Mouse (Mus musculus) intestine, postnatal 0 days (tissue): ENCODE data around the gene Mical2. TPM values are rescaled to one million over a fixed set of nuclear protein-coding genes. Genes with fewer than 3 reads are reported as not detected.

Experiments used
- ATAC-seq: fragments of 200-750 bp; cut with Nextera tagmentation; 2 replicates; pipeline ENCODE4 v1.8.0; 2017; ENCODE audit warnings: mild to moderate bottlenecking, moderate TSS enrichment, moderate library complexity
- H3K27ac ChIP-seq: fragments of 300-500 bp; sonication (generic); 2 replicates; pipeline ENCODE4 v1.5.1; 2014; ENCODE audit warnings: mild to moderate bottlenecking, low read depth, low read length, moderate library complexity
- H3K27me3 ChIP-seq: fragments of 300-500 bp; sonication (generic); replicated peaks from 2 replicates; pipeline ENCODE4 v1.6.1; 2014; ENCODE audit warnings: low read length, mixed read lengths; ENCODE audit not compliant: control insufficient read depth, insufficient read depth
- H3K36me3 ChIP-seq: fragments of 300-500 bp; sonication (generic); 2 replicates; pipeline ENCODE4 v1.6.1; 2014; ENCODE audit warnings: mild to moderate bottlenecking, moderate library complexity; ENCODE audit not compliant: control insufficient read depth, insufficient read depth
- H3K4me1 ChIP-seq: fragments of 300-500 bp; sonication (generic); replicated peaks from 2 replicates; pipeline ENCODE4 v1.6.1; 2014; ENCODE audit warnings: antibody characterized with exemption, low read length, mixed read lengths; ENCODE audit not compliant: control insufficient read depth, insufficient read depth
- H3K4me2 ChIP-seq: fragments of 300-500 bp; sonication (generic); replicated peaks from 2 replicates; pipeline ENCODE4 v1.6.1; 2014; ENCODE audit warnings: low read depth, mild to moderate bottlenecking, moderate library complexity
- H3K4me3 ChIP-seq: fragments of 300-500 bp; sonication (generic); 2 replicates; pipeline ENCODE4 v1.5.1; 2014; ENCODE audit warnings: low read depth, low read length
- H3K9ac ChIP-seq: fragments of 300-500 bp; sonication (generic); 2 replicates; pipeline ENCODE4 v1.6.1; 2014; ENCODE audit warnings: mild to moderate bottlenecking, low read depth, low read length
- H3K9me3 ChIP-seq: fragments of 300-500 bp; sonication (generic); 2 replicates; pipeline ENCODE4 v1.6.1; 2016; ENCODE audit warnings: mixed run types; ENCODE audit not compliant: control insufficient read depth
- CTCF ChIP-seq: sonication (generic); IDR thresholded peaks from 2 replicates; pipeline ENCODE4 v1.5.1; 2016; ENCODE audit warnings: low read depth, mild to moderate bottlenecking, control low read depth, antibody characterized with exemption, moderate library complexity
- WGBS: fragments of 180-500 bp; shearing (Covaris S2); extraction: QIAGEN DNeasy Blood & Tissue Kit; methylation state at CpG from one replicate; pipeline ENCODE4 v1.1.7; 2014; 5-methylcytosine and 5-hydroxymethylcytosine counted together
- polyA plus RNA-seq: library from polyadenylated mRNA; unstranded; fragments of >200 nt; fragmentation: Nextera tagmentation; extraction: Ambion mirVana; gene quantifications from 2 replicates; pipeline ENCODE4 v1.2.1, GENCODE M21; 2015

The Mical2 gene
- polyA plus RNA-seq, 1 experiment from 2014 or later = 13.0 TPM

DNA sequence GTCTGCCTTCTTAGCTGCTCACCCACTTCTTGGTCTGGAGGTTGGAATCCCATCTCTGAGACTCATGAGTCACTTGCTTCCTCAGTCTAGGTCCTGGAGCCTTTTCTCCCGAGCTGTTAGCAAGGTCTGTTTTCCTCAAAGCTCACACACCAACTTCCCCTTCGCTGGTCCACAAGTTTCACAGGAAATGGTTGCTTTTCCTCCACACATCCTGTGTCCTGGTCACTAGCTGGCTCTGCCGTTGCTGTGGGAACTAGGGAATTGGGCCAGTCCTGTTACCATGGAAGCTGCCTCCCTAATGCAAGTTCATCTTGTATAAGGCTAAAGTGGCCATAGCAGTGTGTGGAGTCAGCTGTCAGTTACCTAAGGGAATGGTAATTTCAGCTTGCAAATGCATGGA, 12.2 kb downstream of the Mical2 start:
- H3K4me3 ChIP-seq = no peak overlapping the region
- no peak for ATAC-seq
- no peak overlapping the region for H3K9ac ChIP-seq
- H3K27me3 ChIP-seq = no peaks in the 10 kb centered on the region
- no peak overlapping the region for H3K4me2 ChIP-seq
- H3K36me3 ChIP-seq = peaks cover 9% of the 10 kb centered on the region; the same call in 1 of the 2 replicates
- peak overlapping the region; percentile 28; the same call in 1 of the 2 replicates for H3K27ac ChIP-seq
- peaks cover 11% of the 10 kb centered on the region; the same call in 1 of the 2 replicates for H3K4me1 ChIP-seq
- H3K9me3 ChIP-seq = no peaks in the 10 kb centered on the region
- no peak for TF ChIP-seq CTCF
- WGBS = 42% methylated on average over 3 of the region's 3 CpGs

DNA sequence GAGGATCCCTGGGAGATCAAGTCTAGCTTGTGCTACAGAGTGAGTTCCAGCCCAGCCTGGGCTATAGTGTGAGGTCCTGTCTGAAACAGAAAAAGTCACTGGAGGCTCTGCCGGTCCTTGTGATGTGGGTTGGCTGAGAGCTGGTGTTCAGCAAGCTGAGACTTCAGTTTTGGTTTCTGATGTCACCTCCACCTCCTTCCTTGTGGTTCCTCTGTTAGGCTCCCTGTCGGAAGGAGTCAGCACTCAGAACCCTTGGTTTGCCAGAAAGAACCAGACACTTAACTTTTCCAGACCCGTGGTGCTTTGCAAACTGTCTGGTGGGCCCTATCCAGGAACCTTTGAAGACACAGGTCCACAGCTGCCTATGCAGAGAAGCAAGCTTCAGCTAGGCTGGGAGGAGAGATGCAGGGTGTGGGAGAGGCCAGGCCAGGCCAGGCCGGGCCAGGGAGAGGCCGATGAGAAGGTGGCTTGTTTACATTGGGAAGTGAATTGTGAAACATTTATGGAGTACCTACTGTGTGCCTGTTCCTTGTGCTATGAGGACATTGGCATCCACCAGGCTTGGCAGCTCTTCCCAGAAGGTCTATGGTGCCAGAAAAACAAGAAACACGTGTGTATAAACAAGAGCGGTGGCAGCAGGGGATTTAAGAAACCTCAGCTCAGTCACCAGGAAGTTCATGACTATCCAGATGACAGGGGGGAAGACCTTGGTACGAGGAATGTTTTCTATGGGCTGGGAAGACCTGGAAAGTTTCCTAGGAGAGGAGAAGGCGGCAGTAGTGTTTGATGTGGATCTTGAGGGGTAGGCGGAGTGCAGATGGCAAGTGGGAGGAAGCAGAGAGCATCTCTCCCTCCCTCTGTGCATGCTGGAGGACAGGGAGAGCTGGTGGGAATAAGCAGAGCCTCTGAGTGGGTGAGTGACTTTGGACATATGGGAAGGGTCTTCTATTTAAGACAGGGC, 13.4 kb downstream of the Mical2 start:
- Histone ChIP-seq H3K27me3 (no peaks in the 10 kb centered on the region), H3K27ac (peak overlapping the region; percentile 50; the same call in 1 of the 2 replicates), H3K4me2 (no peak overlapping the region), H3K9ac (0 out of 2 replicates have a peak overlapping the region, but pooled peaks have one; percentile 7), H3K4me3 (no peak overlapping the region), H3K9me3 (no peaks in the 10 kb centered on the region), H3K36me3 (peaks cover 9% of the 10 kb centered on the region; the same call in 1 of the 2 replicates), H3K4me1 (peaks cover 11% of the 10 kb centered on the region; the same call in 1 of the 2 replicates)
- WGBS = 49% methylated on average over 10 of the region's 10 CpGs
- no peak for TF ChIP-seq CTCF
- peak; percentile 58 for ATAC-seq

DNA sequence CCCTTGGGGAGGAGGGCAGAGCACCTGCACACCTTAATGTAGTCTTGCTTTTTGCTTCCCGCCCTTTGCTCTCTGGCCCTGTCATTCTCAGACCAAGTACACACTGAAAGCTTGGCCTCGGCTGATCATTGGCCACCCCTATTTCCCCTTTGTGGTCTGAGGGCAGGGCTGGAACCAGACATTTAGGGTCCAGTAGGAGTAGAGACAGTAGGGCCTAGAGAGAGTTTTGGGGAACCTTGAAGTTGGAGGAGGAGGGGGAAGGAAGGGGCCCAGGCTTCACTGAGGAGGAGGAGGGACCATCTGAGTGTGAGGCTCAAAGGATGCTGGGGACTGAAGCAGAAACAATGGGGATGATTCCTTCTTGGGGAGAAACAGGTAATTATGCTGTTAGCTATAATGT, 15.1 kb downstream of the Mical2 start:
- no peak for TF ChIP-seq CTCF
- no peak overlapping the region; the same call in 1 of the 2 replicates for H3K9ac ChIP-seq
- no peak for ATAC-seq

DNA sequence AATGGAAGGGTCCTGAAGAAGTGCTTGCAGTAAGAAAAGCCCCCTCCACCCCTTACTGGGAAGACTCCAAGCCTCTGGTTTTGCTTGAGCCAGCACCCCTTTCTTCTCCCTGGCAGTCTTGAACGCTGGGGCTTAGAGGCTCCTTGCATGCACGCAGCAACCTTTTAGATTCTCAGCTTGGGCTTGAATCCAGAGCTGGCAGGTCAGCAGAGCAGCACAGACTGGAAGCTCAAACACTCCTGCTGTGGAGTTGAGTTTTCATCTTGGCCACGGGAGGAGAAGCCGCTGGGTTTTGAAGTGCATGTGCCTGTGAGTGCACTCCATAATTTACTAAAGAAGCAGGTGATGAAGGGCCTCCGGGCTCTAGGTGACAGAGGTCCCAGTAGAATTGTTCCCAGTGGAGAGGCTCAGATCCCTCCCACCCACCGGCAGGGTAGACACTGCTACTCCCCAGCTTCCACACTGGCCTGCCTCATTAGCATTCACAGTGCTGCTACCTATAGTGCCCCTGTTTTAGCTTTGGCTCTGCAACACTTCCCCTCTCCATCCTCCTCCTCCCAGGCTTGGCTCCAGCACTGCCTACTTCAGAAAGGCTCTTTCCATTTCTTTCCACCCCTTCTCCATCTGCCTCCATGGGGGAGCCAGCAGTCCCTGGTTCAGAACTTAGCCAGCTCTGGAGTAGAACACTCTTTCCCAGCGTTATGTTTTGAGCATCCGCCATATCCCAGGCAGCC, 15.7 kb downstream of the Mical2 start:
- Histone ChIP-seq H3K36me3 (peaks cover 3% of the 10 kb centered on the region; the same call in 1 of the 2 replicates), H3K9ac (no peak overlapping the region), H3K4me1 (peaks cover 12% of the 10 kb centered on the region; the same call in 1 of the 2 replicates), H3K27ac (no peak overlapping the region), H3K4me3 (no peak overlapping the region), H3K9me3 (no peaks in the 10 kb centered on the region), H3K27me3 (no peaks in the 10 kb centered on the region), H3K4me2 (no peak overlapping the region)
- no peak for TF ChIP-seq CTCF
- ATAC-seq = no peak
- WGBS = 72% methylated on average over 8 of the region's 8 CpGs

More for the DNA sequence above, 15.1 kb downstream of the Mical2 start:
- peaks cover 3% of the 10 kb centered on the region; the same call in 1 of the 2 replicates for H3K36me3 ChIP-seq
- H3K4me2 ChIP-seq = no peak overlapping the region
- no peaks in the 10 kb centered on the region for H3K9me3 ChIP-seq
- WGBS = 51% methylated on average over 2 of the region's 2 CpGs
- no peak overlapping the region for H3K4me3 ChIP-seq
- no peaks in the 10 kb centered on the region for H3K27me3 ChIP-seq
- peaks cover 11% of the 10 kb centered on the region; the same call in 1 of the 2 replicates for H3K4me1 ChIP-seq
- H3K27ac ChIP-seq = no peak overlapping the region

DNA sequence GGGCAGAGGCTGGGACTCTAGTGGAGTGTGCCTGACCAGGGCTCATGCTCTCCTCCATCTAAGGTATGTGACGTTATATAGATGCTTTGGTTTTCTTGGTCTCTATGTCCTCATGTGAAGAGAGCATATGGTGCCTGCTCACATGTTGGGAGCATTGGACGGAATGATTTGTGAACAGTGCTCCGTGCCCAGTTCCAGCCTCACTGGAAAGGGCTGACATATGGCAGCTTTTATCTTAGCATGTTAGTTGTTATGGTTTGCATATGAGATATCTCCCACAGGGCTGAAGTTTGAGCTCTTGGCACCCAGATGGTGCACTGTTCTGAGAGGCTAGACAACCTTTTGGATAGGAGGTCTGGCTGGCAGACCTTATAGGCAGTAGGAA, 16.3 kb downstream of the Mical2 start:
- peaks cover 17% of the 10 kb centered on the region; the same call in 1 of the 2 replicates for H3K4me1 ChIP-seq
- no peak overlapping the region for H3K9ac ChIP-seq
- ATAC-seq = no peak
- 95% methylated on average over 3 of the region's 3 CpGs for WGBS
- no peaks in the 10 kb centered on the region for H3K27me3 ChIP-seq
- H3K36me3 ChIP-seq = peaks cover 3% of the 10 kb centered on the region; the same call in 1 of the 2 replicates
- no peak for TF ChIP-seq CTCF
- H3K4me3 ChIP-seq = no peak overlapping the region
- no peak overlapping the region for H3K4me2 ChIP-seq
- no peaks in the 10 kb centered on the region for H3K9me3 ChIP-seq
- no peak overlapping the region for H3K27ac ChIP-seq

DNA sequence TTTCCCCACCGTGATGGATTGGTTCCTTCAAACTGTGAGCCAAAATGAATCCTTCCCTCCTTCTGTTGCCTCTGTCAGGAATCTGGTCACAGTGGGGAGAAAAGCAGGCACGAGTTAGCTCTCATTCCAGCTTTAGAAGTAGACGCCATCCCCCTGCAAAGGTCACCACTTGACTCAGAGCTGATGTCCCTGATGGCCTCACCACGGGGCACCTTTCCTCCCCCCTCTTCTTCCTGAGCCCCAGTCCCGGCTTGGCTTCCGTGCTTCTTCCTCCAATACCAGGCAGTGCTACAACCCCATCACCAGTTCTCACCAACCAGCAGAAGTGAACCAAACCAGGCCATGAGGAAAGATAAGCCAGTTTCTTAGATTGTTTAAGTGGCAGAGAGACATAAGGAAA, 16.9 kb downstream of the Mical2 start:
- WGBS = 85% methylated on average over 6 of the region's 6 CpGs
- peaks cover 3% of the 10 kb centered on the region; the same call in 1 of the 2 replicates for H3K36me3 ChIP-seq

More for the DNA sequence above, 16.9 kb downstream of the Mical2 start:
- Histone ChIP-seq H3K9ac (no peak overlapping the region), H3K27me3 (no peaks in the 10 kb centered on the region), H3K4me3 (no peak overlapping the region), H3K4me2 (no peak overlapping the region), H3K27ac (no peak overlapping the region), H3K9me3 (no peaks in the 10 kb centered on the region), H3K4me1 (peaks cover 18% of the 10 kb centered on the region; the same call in 1 of the 2 replicates)
- ATAC-seq = no peak
- TF ChIP-seq CTCF = no peak
